Mouse (Mus musculus) adrenal gland, adult 2 months (tissue): Measurements from ENCODE around the gene Ifi209. TPM values are rescaled to one million over a fixed set of nuclear protein-coding genes. Genes with fewer than 3 reads are reported as not detected.
"Not testable (repeated sequence)": the region's sequence is repeated elsewhere in the genome, so short reads cannot be mapped to it uniquely, and the experiment has no call there.

Experiments used
- DNase-seq: peaks from one replicate; pipeline ENCODE4 v3.0.0; 2021
- long read RNA-seq: library from polyadenylated mRNA; stranded (forward); transcript quantifications from one replicate; pipeline ENCODE4 v2.0.0, GENCODE M21; 2021
- microRNA-seq, 2 experiments: library from miRNA; unstranded; fragments of <30 nt; microRNA quantifications; one replicate each; pipeline ENCODE4 v1.2.0; 2021
- polyA plus RNA-seq: library from polyadenylated mRNA; depleted of rRNA; stranded (reverse); fragments of >200 nt; gene quantifications from 2 replicates; pipeline ENCODE4 v1.2.3, GENCODE M21; 2012; rRNA removed
- total RNA-seq, 2 experiments: library from RNA; stranded (reverse); gene quantifications; 2 replicates each; pipeline ENCODE4 v1.2.3; 2021

Ifi209 gene
- total RNA-seq (1 to 10 TPM in 1 of 2 experiments, under 1 TPM in 1; 0.93 to 1.3 TPM), polyA plus RNA-seq (not detected in 2 replicates)
- long read RNA-seq: 0 reads

DNA sequence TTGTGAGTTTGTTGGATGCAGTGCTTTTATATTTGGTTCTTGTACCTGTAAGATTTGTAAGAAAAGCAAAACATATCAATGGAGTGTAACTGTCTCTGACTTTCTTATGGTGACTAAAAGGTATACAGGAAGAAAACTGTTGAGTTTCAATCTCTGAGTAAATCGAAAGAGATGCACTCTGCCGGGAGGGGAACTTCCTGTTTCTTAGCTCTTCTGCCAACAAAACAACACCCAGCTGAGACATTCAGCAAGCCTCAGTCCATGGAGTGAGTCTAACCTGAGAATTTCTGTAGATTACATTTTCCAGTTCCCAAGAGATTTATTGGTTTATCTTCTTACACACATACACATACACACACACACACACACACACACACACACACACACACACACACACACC lies at the start of gene Ifi209:
Gene Ifi209 (plus strand): TSS at position 296 of the 400 bp plus-strand sequence.
- not testable (repeated sequence) for DNase-seq

DNA sequence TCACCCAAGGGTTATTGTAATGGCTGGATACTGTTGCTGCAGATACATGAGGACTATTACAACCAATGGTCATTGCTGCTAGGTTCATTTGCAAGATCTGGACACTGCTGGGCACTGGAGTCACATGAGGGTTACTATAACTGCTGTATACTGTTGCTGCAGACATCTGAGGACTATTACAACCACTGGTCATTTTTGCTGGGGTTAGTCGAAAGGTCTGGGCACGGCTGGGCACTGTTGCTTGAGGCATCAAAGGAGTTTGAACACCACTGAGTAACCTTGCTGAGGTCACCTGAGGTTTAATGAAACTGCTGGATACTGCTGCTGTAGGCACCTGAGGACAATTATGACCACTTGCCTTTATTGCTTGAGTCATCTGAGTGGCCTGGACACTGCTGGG lies 41.0 kb upstream of the Ifi209 start:
- not testable (repeated sequence) for DNase-seq

- not testable (repeated sequence) for DNase-seq
Measured at GRCm38 (mm10) chr1:173598838-173599494, 31.8 kb upstream of the Ifi209 start, which contains the start of gene Ifi213. Ifi213 (minus strand) TSS chr1:173599274.

DNA sequence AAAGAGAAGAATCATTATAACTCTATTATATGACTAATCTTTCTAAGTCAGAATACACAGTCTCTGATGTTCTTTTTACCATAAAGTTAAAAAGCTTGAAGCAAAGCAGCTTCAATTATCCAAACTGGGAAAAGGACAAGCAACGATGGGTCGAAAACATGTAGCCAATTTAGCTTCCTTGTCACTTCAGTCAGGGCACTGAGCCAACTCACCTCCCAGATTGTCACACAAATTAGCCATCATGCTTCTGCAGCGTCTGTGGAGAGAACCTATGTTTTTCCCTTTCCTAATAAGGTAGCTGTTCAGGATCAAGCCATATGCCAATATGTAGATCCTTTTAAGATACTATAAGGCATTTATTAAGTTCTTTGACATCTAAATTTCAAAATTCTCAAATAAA lies 20.4 kb upstream of the Ifi209 start:
- DNase-seq: not testable (repeated sequence)

DNA sequence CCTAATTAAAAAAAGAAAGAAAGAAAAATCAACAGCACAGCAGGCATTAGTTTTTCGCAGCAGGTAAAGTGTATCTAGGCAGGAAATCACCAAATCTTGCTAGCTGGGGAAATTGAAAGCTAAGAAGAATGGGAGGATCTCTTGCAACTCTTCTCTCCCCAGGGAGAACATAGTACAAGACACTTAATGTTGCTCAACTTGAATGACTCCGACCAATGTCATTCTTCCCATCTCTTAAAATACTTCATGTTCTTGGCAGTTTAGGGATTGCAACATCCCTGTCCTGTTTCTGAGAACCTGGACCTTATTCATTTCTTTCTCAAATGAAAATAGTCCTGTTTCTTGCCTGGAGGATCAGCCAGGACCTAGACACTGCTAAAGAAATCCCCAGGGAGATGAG lies 8.5 kb upstream of the Ifi209 start:
- not testable (repeated sequence) for DNase-seq

DNA sequence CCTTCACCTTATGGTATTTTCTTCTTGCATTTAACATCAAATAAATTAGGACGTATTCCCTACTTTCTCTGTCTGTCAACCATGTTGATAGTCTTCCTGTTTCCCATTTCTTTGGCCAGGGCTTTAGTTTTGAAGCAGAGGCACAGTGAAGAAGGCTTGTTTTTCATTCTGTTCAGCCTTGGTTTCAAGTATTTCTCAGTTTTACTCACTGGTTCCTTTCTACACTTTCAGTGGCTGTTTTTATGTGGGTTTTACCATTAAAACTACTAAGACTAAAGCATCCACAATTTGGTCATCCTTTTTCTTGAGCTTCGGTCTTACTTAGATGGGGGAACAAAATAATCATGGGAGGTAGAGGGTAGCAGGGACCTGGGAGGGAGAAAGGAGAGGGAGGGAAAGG lies 6.7 kb upstream of the Ifi209 start:
- no peak for DNase-seq

DNA sequence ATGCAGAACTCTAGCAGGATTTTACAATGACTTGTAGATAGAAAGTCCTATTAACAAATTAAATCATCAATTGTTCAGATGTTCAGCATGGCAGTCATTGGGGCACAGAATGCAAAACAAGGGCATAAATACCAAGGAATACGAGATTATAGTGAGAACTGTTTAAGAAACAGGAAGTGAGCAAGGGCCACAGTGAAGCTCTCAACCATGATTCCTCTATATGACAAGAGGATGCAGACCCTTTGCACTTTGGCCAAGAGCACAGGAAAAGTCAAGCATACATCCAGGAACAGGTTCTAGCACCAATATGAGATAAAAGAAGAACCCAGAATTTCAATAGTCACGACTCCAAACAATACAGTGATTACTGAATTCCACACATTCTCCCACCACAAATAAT lies 4.0 kb upstream of the Ifi209 start:
- DNase-seq: no peak

DNA sequence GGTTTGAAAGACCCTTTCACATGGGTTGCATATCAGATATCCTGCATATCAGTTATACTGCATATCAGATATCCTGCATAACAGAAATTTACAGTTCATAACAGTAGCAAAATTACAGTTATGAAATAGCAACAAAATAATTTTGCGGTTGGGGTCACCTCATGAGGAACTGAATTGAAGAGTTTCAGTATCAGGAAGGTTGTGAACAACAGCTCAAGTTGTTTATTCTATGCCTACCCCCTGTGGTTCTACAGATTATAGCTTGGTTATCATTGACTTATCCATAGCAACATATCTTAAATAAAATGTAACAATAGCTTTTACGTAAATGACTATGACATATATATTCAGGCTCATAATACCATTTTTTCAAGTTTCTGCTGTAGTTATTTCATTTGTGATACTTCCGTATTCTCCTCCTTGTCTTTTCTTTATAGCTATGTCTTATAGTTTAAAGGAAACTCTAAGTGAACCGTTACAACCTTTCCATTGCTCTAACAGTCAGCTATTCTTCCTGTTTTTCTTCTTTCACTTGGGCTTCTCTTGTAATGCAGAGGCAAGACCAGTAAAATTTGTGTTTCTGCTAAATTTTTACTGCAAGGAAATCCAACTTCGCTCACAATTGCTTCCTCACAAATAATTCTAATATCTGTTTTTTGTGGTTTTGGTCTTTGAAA lies 3.4 kb downstream of the Ifi209 start:
- no peak for DNase-seq

- no peak for DNase-seq
Measured at GRCm38 (mm10) chr1:173645393-173645792, 14.7 kb downstream of the Ifi209 start.

GRCm38 (mm10) chr1:173657973-173658372 lies 27.3 kb downstream of the Ifi209 start:
- no peak for DNase-seq

GRCm38 (mm10) chr1:173673458-173674097 lies 42.9 kb downstream of the Ifi209 start, which contains the start of gene Ifi208:
Ifi208 (plus strand) TSS chr1:173673675.
- not testable (repeated sequence) for DNase-seq

GRCm38 (mm10) chr1:173678605-173679004 lies 47.9 kb downstream of the Ifi209 start:
- DNase-seq: not testable (repeated sequence)

DNA sequence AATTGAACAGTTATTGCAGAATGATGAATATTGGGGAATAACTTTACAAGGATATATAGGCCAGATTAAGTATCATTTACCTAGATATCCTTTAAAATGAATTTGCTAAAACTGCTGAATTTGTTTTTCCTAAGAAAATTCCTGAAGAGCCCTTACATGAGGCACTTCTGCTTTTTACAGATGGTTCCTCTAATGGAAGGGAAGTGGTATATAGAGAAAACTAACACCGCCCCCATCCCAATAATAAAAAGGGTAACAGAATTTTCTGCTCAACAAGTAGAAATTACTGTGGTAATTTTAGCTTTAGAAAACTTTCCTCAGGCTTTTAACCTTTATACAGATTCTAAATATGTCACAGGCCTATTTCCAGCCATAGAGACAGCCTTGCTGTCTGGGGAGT lies 63.6 kb downstream of the Ifi209 start:
- no peak for DNase-seq

Small RNAs within 50 kb of the gene (microRNA-seq; reads per million reads assigned to microRNA genes)
- gene Gm44339: 0 reads per million in 2 experiments

Other genes with a start within 250 kb of the Ifi209 start
- gene Ifi206, start 139.9 kb upstream of the Ifi209 start, total RNA-seq: under 1 TPM; 0.45 to 0.84 TPM
- gene Ifi206, start 139.9 kb upstream of the Ifi209 start, polyA plus RNA-seq: 0.68 and 0.82 TPM in 2 replicates
- gene Ifi214, start 95.0 kb upstream of the Ifi209 start, total RNA-seq: under 1 TPM in 1 of 2 experiments, not detected in 1; 0.09 TPM
- 0.06 TPM in 1 of 2 replicates, not detected in the other for gene Ifi214, start 95.0 kb upstream of the Ifi209 start, polyA plus RNA-seq
- gene Ifi213, start 31.6 kb upstream of the Ifi209 start, total RNA-seq: 1 to 10 TPM in 1 of 2 experiments, under 1 TPM in 1; 0.52 to 1.8 TPM
- 1.3 and 1.5 TPM in 2 replicates for gene Ifi213, start 31.6 kb upstream of the Ifi209 start, polyA plus RNA-seq
- gene Ifi208, start 42.8 kb downstream of the Ifi209 start, total RNA-seq: 1 to 10 TPM; 1.1 to 1.7 TPM
- 0.84 and 0.91 TPM in 2 replicates for gene Ifi208, start 42.8 kb downstream of the Ifi209 start, polyA plus RNA-seq
- gene Ifi207, start 110.8 kb downstream of the Ifi209 start, total RNA-seq: 1 to 10 TPM; 4.7 to 6.7 TPM
- 1.8 and 2.5 TPM in 2 replicates for gene Ifi207, start 110.8 kb downstream of the Ifi209 start, polyA plus RNA-seq
- gene Ifi204, start 136.0 kb downstream of the Ifi209 start, total RNA-seq: 1 to 10 TPM; 5.5 to 5.7 TPM
- 0.50 and 0.63 TPM in 2 replicates for gene Ifi204, start 136.0 kb downstream of the Ifi209 start, polyA plus RNA-seq